Mouse (Mus musculus) intestine, embryonic 14.5 days (tissue): ENCODE measurements around the gene R3hdm4. TPM values are rescaled to one million over a fixed set of nuclear protein-coding genes. Genes with fewer than 3 reads are reported as not detected.

Experiments
- ATAC-seq: fragments of 200-750 bp; cut with Nextera tagmentation; replicated peaks from 2 replicates; pipeline ENCODE4 v1.8.0; 2017; ENCODE audit warnings: low read depth, moderate number of reproducible peaks, moderate TSS enrichment, moderate library complexity; ENCODE audit not compliant: low FRiP score, low TSS enrichment
- DNase-seq: peaks from one replicate; pipeline ENCODE4 v3.0.0-alpha.2; 2018; ENCODE audit warnings: low spot score
- H3K27ac ChIP-seq: fragments of 300-500 bp; sonication (generic); 2 replicates; pipeline ENCODE4 v1.5.1; 2014; ENCODE audit warnings: low read depth, mild to moderate bottlenecking, control low read depth
- H3K27me3 ChIP-seq: fragments of 300-500 bp; sonication (generic); replicated peaks from 2 replicates; pipeline ENCODE4 v1.6.1; 2014; ENCODE audit warnings: low read length, control low read depth; ENCODE audit not compliant: control insufficient read depth, insufficient read depth
- H3K36me3 ChIP-seq: fragments of 300-500 bp; sonication (generic); 2 replicates; pipeline ENCODE4 v1.6.1; 2014; ENCODE audit warnings: low read length, control low read depth; ENCODE audit not compliant: control insufficient read depth, insufficient read depth
- H3K4me1 ChIP-seq: fragments of 300-500 bp; sonication (generic); replicated peaks from 2 replicates; pipeline ENCODE4 v1.6.1; 2014; ENCODE audit warnings: low read length, control low read depth, mixed read lengths; ENCODE audit not compliant: control insufficient read depth, insufficient read depth
- H3K4me2 ChIP-seq: fragments of 300-500 bp; sonication (generic); 2 replicates; pipeline ENCODE4 v1.6.1; 2014; ENCODE audit warnings: low read length
- H3K4me3 ChIP-seq: fragments of 300-500 bp; sonication (generic); 2 replicates; pipeline ENCODE4 v1.5.1; 2014; ENCODE audit warnings: low read depth, low read length, control low read depth, mixed read lengths
- H3K9ac ChIP-seq: fragments of 300-500 bp; sonication (generic); 2 replicates; pipeline ENCODE4 v1.6.1; 2014; ENCODE audit warnings: mild to moderate bottlenecking, low read length
- H3K9me3 ChIP-seq: fragments of 300-500 bp; sonication (generic); 2 replicates; pipeline ENCODE4 v1.6.1; 2016; ENCODE audit warnings: low read length, control low read depth; ENCODE audit not compliant: control insufficient read depth
- WGBS: fragments of 180-500 bp; shearing (Covaris S2); extraction: QIAGEN DNeasy Blood & Tissue Kit; methylation state at CpG from one replicate; pipeline ENCODE4 v1.1.7; 2014; 5-methylcytosine and 5-hydroxymethylcytosine counted together
- polyA plus RNA-seq: library from polyadenylated mRNA; unstranded; fragments of >200 nt; fragmentation: Nextera tagmentation; extraction: Ambion mirVana; gene quantifications from 2 replicates; pipeline ENCODE4 v1.2.1, GENCODE M21; 2014

Gene R3hdm4
- polyA plus RNA-seq, 1 experiment from 2014 or later = 122 TPM

DNA sequence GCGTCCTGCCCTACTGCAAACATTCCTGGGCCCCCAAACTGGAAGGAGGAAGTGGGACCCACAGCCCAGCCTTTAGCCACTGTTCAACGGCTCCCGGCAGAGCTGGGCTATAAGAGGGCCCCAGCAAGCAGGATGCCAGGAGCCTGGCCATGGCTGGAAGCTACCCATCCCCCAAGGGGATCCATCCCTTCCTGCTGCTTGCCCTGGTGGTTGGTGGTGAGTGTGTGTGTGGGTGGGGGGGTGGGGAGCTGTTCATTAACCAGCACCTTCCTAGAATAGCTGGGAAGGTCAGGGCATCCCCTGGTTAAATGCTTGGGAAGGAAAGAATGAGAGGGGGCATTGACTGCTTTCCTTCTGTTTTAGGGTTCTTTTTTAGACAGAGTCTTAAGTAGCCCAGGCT lies 41.5 kb downstream of the R3hdm4 start:
- ATAC-seq = no peak
- Histone ChIP-seq H3K4me2 (no peak overlapping the region), H3K9me3 (no peaks in the 10 kb centered on the region), H3K4me1 (peaks cover 22% of the 10 kb centered on the region; the same call in 1 of the 2 replicates), H3K36me3 (no peaks in the 10 kb centered on the region), H3K4me3 (no peak overlapping the region), H3K27ac (no peak overlapping the region), H3K27me3 (no peaks in the 10 kb centered on the region), H3K9ac (no peak overlapping the region)
- no peak for DNase-seq
- 16% methylated on average over 3 of the region's 3 CpGs for WGBS

DNA sequence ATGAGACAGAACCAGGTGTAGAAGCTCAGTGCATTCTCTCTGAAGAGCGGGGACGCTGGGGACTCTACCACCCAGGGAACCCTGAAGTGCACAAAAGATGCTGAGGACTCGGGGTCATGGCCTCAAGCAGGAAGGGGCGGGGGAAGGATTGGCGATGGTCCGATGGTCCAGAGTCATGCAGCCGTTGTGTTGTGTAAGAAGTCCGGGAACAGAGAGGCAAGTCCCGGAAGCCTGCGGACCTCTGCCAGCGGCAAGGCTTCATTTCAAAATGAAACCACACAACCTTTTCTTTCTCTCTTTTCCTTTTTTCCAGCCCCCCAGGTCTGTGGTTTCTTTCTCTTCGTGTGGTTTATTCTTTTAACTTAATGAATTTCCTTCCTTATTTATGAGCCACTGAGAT lies 43.3 kb downstream of the R3hdm4 start:
- Histone ChIP-seq H3K4me3 (no peak overlapping the region), H3K27me3 (no peaks in the 10 kb centered on the region), H3K9ac (no peak overlapping the region), H3K36me3 (no peaks in the 10 kb centered on the region), H3K27ac (no peak overlapping the region), H3K9me3 (no peaks in the 10 kb centered on the region), H3K4me2 (no peak overlapping the region), H3K4me1 (peaks cover 28% of the 10 kb centered on the region)
- DNase-seq (no peak), ATAC-seq (no peak)
- WGBS = 62% methylated on average over 12 of the region's 12 CpGs

DNA sequence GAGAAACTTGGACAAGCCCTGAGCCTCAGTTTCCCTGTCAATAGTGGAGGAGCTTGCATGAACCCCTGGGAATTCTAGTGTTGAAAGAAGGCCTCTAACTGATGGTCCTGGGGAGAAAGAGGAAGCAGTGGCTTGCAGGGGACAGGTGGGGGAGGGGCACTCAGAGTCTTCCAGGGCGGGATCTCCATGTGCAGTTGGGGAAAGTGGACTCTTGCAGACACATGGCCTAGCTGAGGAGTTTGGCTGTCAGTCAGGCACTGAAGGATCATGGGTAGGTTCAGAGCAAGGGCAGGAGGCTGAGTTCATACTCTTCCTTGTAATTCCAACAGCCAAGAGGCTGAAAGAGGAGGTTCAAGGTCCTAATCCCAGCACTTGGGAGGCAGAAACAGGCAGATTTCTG lies 43.8 kb downstream of the R3hdm4 start:
- no peak for ATAC-seq
- 76% methylated on average over 1 of the region's 1 CpGs for WGBS
- Histone ChIP-seq H3K27ac (no peak overlapping the region), H3K36me3 (no peaks in the 10 kb centered on the region), H3K4me3 (no peak overlapping the region), H3K9me3 (no peaks in the 10 kb centered on the region), H3K4me2 (no peak overlapping the region), H3K27me3 (no peaks in the 10 kb centered on the region), H3K9ac (no peak overlapping the region), H3K4me1 (peaks cover 29% of the 10 kb centered on the region)
- DNase-seq = no peak

DNA sequence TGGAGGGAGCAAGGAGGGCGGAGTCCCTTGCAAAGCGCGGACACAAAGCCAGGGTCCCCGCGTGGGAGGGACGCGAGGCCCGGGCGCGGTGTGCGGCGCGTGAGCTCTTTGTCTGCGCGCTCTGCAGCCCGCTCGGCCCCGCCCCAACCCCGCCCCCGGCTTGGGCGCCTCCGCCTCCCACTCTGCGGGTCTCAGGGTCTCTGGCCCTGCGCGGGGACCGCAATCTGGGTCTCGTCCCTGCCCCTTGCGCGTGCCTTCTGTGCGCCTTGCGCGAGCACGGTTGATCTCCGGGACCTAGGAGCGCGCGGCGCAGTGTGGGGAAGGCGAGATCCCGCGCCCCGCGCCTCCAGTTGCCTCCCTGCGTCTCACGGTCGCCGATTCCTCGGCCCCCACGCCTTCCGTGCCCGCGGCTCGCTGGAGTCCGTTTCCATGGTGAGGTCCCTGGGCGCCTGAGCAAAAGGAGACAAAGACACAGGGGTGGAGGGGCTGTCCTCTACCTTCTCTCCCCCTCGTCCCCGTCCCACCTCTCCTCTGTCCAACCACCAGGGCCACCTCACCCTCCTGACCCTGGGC lies 46.6 kb downstream of the R3hdm4 start, which contains the start of the genes Prtn3 and Plppr3:
TSS of gene Prtn3 (plus strand) at position 187 of the 573 bp plus-strand sequence.
TSS of gene Plppr3 (minus strand) at position 345 of the 573 bp plus-strand sequence.
- Histone ChIP-seq H3K4me3 (peak within 1 kb of the TSS; percentile 51), H3K9me3 (no peaks in the 10 kb centered on the region), H3K27ac (peak within 1 kb of the TSS; percentile 57), H3K4me2 (peak within 1 kb of the TSS; percentile 59), H3K4me1 (peaks cover 22% of the 10 kb centered on the region), H3K27me3 (no peaks in the 10 kb centered on the region), H3K36me3 (no peaks in the 10 kb centered on the region), H3K9ac (peak within 1 kb of the TSS; percentile 61)
- DNase-seq (peak; percentile 80), ATAC-seq (peak; percentile 85)
- WGBS = under 1% methylated on average over 55 of the region's 57 CpGs

DNA sequence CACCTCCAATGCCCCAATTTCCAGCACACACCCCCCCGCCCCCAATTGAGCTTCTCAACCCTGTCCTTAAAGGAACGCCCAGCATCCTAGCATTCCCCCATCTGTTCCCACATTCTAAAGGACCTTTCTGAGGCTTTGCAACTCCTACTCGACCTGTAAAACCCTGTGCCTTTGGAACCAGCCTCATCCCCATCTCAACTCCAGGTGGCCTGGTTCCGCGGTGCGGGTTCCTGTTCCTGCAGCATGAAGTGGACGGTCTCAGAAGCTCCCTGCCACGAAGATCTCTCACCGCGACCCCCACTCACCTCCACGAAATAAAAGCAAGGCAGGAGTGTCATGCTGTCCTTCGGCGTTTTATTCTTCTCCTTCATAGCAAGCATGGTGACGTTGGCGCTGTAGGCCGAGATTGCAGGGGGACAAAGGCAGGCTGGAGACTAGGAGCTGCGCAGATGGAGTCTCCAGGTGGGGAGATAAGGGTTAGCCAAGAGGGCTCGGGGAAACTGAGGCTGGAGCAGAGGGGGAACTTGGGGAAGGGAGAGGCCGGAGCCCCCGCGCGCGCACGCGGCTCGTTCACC lies 47.2 kb downstream of the R3hdm4 start:
- no peaks in the 10 kb centered on the region for H3K36me3 ChIP-seq
- DNase-seq (no peak), ATAC-seq (peak; percentile 24; the same call in 1 of the 2 replicates)
- H3K4me1 ChIP-seq = peaks cover 22% of the 10 kb centered on the region
- H3K4me2 ChIP-seq = peak overlapping the region; percentile 59
- no peaks in the 10 kb centered on the region for H3K27me3 ChIP-seq
- 2% methylated on average over 26 of the region's 26 CpGs for WGBS
- no peaks in the 10 kb centered on the region for H3K9me3 ChIP-seq
- H3K9ac ChIP-seq = peak overlapping the region; percentile 61
- peak overlapping the region; percentile 51 for H3K4me3 ChIP-seq
- H3K27ac ChIP-seq = peak overlapping the region; percentile 57

DNA sequence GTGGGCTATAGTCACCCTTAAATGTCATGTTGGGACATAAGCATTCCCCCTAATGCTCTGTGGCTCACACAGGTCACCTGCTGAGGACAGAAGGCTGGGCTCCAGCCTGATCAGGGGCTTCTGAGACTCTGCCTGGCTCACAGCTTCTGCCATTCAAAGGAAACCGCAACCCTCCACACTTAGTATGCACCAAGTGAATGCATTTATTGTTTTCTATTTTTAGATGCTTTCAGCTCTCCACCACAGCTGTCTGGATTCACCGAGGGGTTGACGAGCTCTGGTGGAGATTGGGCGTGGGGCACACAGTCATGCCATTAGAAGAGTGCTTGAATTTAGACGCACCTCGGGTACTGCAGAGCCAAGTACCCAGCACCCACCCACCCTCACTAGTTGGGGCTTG lies 47.7 kb downstream of the R3hdm4 start:
- peak overlapping the region; percentile 61 for H3K9ac ChIP-seq
- peak overlapping the region; percentile 59 for H3K4me2 ChIP-seq
- H3K4me3 ChIP-seq = peak overlapping the region; percentile 51
- ATAC-seq (no peak), DNase-seq (no peak)
- 16% methylated on average over 6 of the region's 6 CpGs for WGBS
- no peaks in the 10 kb centered on the region for H3K9me3 ChIP-seq
- H3K27ac ChIP-seq = no peak overlapping the region
- no peaks in the 10 kb centered on the region for H3K27me3 ChIP-seq
- H3K4me1 ChIP-seq = peaks cover 22% of the 10 kb centered on the region
- no peaks in the 10 kb centered on the region for H3K36me3 ChIP-seq

DNA sequence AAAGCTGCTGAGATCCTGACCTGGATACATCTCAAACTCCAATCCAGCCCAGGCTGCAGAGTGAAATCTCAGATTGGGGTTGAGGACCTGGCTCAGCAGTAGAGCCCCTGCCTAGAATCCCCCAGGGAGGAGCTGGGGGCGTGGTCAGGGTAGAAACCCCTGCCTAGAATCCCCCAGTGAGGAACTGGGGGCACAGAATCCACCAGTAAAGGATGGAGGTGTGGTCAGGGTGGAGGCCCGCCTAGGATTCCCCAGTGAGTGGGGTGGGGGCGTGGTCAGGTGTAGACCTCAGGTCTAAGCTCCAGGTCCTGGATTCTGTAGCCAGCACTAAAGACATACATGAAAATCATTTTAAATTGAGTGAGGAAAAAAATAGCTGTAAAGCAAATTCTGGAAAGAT lies 48.1 kb downstream of the R3hdm4 start:
- 47% methylated on average over 3 of the region's 3 CpGs for WGBS
- Histone ChIP-seq H3K36me3 (no peaks in the 10 kb centered on the region), H3K4me1 (peaks cover 22% of the 10 kb centered on the region), H3K27me3 (no peaks in the 10 kb centered on the region), H3K9me3 (no peaks in the 10 kb centered on the region), H3K9ac (no peak overlapping the region), H3K27ac (no peak overlapping the region), H3K4me2 (peak overlapping the region; percentile 59), H3K4me3 (peak overlapping the region; percentile 51)
- ATAC-seq = no peak
- DNase-seq = no peak

DNA sequence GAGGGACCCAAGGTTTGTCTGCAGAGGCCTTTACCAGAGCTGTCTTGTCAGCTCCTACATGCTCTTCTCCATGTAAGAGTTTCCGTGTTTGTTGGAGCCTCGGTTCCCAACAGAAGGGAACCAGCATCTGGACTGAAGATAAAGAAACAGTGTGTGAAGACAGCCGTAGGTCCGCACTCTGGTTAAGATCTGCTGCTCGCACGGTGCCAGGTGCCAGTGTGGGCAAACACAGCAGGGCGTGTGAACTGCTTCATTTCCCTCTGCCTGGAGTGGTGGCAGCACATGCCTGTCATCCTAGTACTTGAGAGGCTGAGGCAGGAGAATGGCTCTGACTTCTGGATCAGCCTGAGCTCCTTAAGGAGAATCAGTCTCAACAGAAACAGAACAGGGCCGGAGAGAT lies 49.2 kb downstream of the R3hdm4 start:
- Histone ChIP-seq H3K4me2 (no peak overlapping the region), H3K27me3 (no peaks in the 10 kb centered on the region), H3K4me3 (no peak overlapping the region), H3K4me1 (peaks cover 22% of the 10 kb centered on the region), H3K27ac (no peak overlapping the region), H3K36me3 (no peaks in the 10 kb centered on the region), H3K9ac (no peak overlapping the region), H3K9me3 (no peaks in the 10 kb centered on the region)
- DNase-seq (no peak), ATAC-seq (no peak)
- WGBS = 92% methylated on average over 8 of the region's 8 CpGs

DNA sequence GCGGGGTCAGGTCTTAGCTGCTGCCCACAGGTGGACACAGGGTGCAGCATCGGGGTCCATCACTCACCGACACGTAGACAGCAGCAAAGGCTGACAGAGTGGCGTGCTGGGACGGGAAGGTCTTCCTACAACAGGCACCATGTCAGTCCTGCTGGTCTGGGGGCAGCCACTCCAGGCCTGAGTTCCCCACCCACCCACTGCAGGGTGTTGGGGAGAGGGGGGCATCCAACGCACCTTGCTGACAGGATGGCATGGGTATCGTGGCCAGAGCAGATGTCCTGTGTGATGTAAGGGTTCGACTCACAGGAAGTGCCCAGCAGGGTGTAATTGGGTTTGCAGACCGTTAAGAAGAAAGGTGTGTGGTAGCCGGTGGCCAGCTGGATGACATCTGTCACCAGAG lies 54.4 kb downstream of the R3hdm4 start:
- H3K4me1 ChIP-seq = no peaks in the 10 kb centered on the region
- WGBS = 81% methylated on average over 11 of the region's 11 CpGs
- peaks cover 48% of the 10 kb centered on the region for H3K36me3 ChIP-seq
- no peaks in the 10 kb centered on the region for H3K27me3 ChIP-seq
- DNase-seq (no peak), ATAC-seq (no peak)
- no peak overlapping the region for H3K27ac ChIP-seq
- H3K9me3 ChIP-seq = no peaks in the 10 kb centered on the region
- H3K4me3 ChIP-seq = no peak overlapping the region
- no peak overlapping the region for H3K4me2 ChIP-seq
- no peak overlapping the region for H3K9ac ChIP-seq
